Mouse (Mus musculus) small intestine, adult 2 months (tissue): Measurements from ENCODE around the gene Cacng2. TPM values are rescaled to one million over a fixed set of nuclear protein-coding genes. Genes with fewer than 3 reads are reported as not detected.

Source experiments
- H3K27ac ChIP-seq: fragments of 200-500 bp; 2 replicates; pipeline ENCODE4 v1.5.1; 2012; ENCODE audit warnings: low read depth, low read length, control low read depth, inconsistent platforms; ENCODE audit not compliant: insufficient read depth
- H3K27me3 ChIP-seq: fragments of 200-500 bp; 2 replicates; pipeline ENCODE4 v1.6.1; 2012; ENCODE audit warnings: mild to moderate bottlenecking, moderate library complexity, low read length, inconsistent platforms; ENCODE audit not compliant: control insufficient read depth, insufficient read depth
- H3K36me3 ChIP-seq: fragments of 200-500 bp; 2 replicates; pipeline ENCODE4 v1.6.1; 2012; ENCODE audit warnings: mild to moderate bottlenecking, low read length, control low read depth, inconsistent platforms; ENCODE audit not compliant: control insufficient read depth, insufficient read depth
- H3K4me1 ChIP-seq: fragments of 200-500 bp; 2 replicates; pipeline ENCODE4 v1.6.1; 2012; ENCODE audit warnings: low read length, inconsistent platforms, mixed read lengths; ENCODE audit not compliant: control insufficient read depth, insufficient read depth, insufficient read length
- H3K4me3 ChIP-seq: fragments of 200-500 bp; 2 replicates; pipeline ENCODE4 v1.5.1; 2012; ENCODE audit warnings: low read depth, mild to moderate bottlenecking, control low read depth, inconsistent platforms, low read length, moderate library complexity
- CTCF ChIP-seq: fragments of 200-500 bp; IDR thresholded peaks from 2 replicates; pipeline ENCODE4 v1.5.1; 2012; ENCODE audit warnings: low read depth, mild to moderate bottlenecking, control low read depth, inconsistent platforms, low read length, moderate library complexity, mixed read lengths; ENCODE audit not compliant: insufficient replicate concordance, insufficient read length; ENCODE audit errors: extremely low read depth
- POLR2A ChIP-seq: fragments of 200-500 bp; IDR thresholded peaks from 2 replicates; pipeline ENCODE4 v1.6.1; 2012; ENCODE audit warnings: low read depth, mild to moderate bottlenecking, control low read depth, inconsistent platforms, low read length, moderate library complexity
- WGBS: fragments of 180-500 bp; shearing (Covaris S2); methylation state at CpG from one replicate; pipeline ENCODE4 v1.1.7; 2018; 5-methylcytosine and 5-hydroxymethylcytosine counted together
- polyA plus RNA-seq: library from polyadenylated mRNA; depleted of rRNA; stranded (reverse); fragments of >200 nt; gene quantifications from 2 replicates; pipeline ENCODE4 v1.2.3, GENCODE M21; 2012

The Cacng2 gene
- polyA plus RNA-seq, 1 experiment = 0.04 TPM

DNA sequence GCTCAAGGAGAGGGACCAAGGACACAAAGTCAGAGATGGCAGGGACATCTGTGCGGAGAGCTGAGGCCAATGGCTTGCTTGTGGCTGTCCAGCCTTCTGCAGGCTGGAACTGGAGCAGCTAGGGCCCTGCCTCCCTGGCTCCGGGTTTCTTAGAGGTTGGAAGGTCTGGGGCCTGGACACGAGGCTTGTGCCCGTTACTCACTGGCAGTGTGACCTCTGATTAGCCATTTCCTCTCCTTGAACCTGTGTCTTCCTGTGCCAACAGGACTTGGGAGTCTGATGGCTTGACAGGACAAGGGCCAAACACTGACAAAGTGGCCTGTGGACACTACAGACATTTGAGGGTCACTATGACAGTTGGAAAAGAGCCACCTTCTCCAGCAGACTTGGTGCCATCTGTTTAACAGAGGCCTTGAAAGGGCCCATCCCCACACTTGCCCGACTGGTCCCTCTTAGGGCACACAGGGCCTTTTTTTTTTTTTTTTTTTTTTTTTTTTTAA lies 138.6 kb downstream of the Cacng2 start:
- Histone ChIP-seq H3K27me3 (no peaks in the 10 kb centered on the region; the same call in 1 of the 2 replicates), H3K27ac (no peak overlapping the region), H3K4me1 (no peaks in the 10 kb centered on the region), H3K4me3 (no peak overlapping the region), H3K36me3 (no peaks in the 10 kb centered on the region)
- 52% methylated on average over 5 of the region's 5 CpGs for WGBS
- no peak for TF ChIP-seq POLR2A

DNA sequence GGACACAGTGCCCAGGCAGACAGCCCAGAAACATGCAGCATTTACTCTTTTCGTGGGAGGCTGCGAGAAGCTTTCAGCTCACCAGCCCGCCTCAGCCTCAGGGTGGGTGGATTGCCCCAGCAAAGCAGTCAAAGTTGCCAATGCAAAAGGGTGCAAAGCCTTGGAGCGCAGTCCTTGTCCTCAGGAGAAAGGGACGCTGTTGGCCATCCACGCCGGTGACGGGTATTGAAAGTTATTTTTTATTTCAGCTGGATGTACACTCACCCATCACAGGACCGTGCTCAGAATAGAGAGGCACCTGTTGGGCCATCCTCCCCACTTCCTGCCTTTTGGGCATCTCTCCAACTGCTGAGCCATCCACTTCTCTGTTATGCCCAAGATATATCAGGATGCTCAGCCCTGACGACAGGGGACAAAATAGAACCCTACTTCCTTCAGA lies 140.4 kb downstream of the Cacng2 start:
- Histone ChIP-seq H3K4me3 (no peak overlapping the region), H3K27me3 (no peaks in the 10 kb centered on the region; the same call in 1 of the 2 replicates), H3K4me1 (no peaks in the 10 kb centered on the region), H3K27ac (no peak overlapping the region), H3K36me3 (no peaks in the 10 kb centered on the region)
- TF ChIP-seq POLR2A (no peak), CTCF (no peak)
- WGBS = 78% methylated on average over 10 of the region's 10 CpGs

DNA sequence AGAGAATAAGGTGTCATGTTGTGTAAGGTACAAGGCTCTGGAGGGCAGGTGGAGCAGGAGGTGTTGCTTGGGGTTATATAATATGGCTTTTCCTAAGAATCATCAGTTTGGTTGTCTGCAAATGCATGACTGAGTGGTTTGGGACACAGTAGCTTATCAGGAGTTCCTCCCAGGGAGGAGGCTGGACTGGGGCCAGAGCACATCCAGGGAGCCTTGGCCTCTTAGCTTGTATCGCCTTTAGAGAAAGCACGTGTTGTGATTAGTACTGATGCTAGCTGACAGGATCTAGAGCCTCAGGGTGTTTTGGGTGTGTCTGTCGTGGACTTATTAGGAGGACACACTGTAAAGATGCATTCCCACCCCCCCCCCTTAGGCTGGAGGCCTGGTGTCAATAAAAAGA lies 142.2 kb downstream of the Cacng2 start:
- H3K27ac ChIP-seq = no peak overlapping the region
- H3K36me3 ChIP-seq = no peaks in the 10 kb centered on the region
- WGBS = 37% methylated on average over 3 of the region's 3 CpGs
- no peak overlapping the region for H3K4me3 ChIP-seq
- H3K27me3 ChIP-seq = no peaks in the 10 kb centered on the region; the same call in 1 of the 2 replicates
- H3K4me1 ChIP-seq = no peaks in the 10 kb centered on the region
- TF ChIP-seq CTCF (no peak), POLR2A (no peak)

DNA sequence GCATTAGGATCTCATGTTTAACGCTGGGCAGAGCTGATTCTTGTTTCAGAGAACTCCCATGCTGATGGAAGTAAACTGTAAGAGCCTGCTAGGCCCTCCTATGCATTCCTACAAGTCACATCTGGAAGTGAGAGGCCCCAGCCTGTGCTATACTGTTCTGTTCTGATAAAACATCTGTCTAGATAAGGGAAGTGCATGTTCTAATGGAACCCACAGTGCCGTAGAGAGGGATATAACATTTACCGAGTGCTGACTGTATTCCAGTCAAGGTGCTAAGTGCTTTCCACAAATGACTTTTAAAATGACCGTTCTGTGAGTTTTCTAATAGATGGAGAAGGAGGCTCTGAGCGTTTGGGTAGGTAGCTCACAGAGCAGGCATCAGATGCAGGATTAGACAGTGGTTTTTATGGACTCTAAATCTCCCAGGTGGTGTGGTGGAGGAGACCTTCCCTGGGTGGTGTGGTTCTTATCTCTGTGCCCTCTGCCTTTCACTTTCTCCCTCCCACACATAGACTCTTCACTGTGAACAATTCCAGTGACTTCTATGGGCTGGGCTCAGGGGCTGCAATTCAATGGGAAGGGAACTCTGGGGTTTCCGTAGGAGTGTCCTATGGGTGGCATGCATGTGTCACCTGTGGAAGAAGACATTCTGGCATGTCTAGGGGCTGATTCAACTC lies 145.5 kb downstream of the Cacng2 start:
- Histone ChIP-seq H3K27me3 (no peaks in the 10 kb centered on the region), H3K27ac (no peak overlapping the region), H3K4me3 (no peak overlapping the region), H3K4me1 (peaks cover 3% of the 10 kb centered on the region; the same call in 1 of the 2 replicates), H3K36me3 (no peaks in the 10 kb centered on the region)
- no peak for TF ChIP-seq CTCF
- no peak for TF ChIP-seq POLR2A
- 59% methylated on average over 6 of the region's 6 CpGs for WGBS

DNA sequence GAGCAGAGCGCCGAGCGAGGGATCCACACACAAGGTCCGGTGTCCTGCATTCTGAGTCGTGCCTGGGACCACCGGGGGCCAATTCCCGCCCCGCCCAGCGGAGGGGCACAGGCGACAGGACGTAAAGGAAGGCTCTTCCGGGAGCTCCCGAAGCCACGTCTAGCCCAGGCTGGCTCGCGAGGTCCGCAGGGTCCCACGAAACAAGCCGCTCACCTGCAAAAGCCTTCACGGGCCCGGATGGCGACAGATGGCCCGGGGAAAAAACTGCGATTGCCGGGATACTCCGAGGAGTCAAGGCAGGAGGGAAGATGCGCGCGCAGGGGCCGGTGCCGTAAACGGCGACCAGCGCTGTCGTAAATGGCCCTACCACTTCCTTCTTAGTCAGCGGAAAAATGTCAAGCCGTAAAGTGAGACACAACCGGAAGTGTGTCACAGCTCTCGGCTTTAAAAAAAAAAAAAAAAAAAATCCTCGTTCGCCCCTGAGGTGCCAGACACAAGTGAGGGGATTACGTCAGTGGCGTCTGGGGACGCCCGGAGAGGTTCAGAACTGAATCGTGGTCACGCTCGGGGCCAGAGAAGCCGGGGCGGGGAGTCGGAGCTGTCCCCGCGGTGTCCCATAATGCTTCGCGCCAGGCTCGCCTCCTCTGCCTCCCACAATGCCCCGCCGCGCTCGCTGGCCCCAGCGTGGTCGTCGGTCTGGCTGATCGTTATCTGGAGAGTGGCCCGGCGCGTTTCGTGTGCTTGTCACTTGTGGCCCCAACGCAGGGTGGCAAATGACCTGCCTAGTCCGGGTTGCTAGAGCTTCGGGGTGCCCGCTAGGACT lies 149.1 kb downstream of the Cacng2 start, which contains the start of gene Eif3d:
TSS of gene Eif3d (minus strand) at position 344 of the 823 bp plus-strand sequence.
- Histone ChIP-seq H3K4me1 (peaks cover 8% of the 10 kb centered on the region), H3K27me3 (no peaks in the 10 kb centered on the region), H3K36me3 (peaks cover 21% of the 10 kb centered on the region), H3K27ac (peak within 1 kb of the TSS; percentile 99), H3K4me3 (peak within 1 kb of the TSS; percentile 92)
- WGBS = under 1% methylated on average over 72 of the region's 72 CpGs
- TF ChIP-seq POLR2A = peak; percentile 70
- no peak for TF ChIP-seq CTCF

DNA sequence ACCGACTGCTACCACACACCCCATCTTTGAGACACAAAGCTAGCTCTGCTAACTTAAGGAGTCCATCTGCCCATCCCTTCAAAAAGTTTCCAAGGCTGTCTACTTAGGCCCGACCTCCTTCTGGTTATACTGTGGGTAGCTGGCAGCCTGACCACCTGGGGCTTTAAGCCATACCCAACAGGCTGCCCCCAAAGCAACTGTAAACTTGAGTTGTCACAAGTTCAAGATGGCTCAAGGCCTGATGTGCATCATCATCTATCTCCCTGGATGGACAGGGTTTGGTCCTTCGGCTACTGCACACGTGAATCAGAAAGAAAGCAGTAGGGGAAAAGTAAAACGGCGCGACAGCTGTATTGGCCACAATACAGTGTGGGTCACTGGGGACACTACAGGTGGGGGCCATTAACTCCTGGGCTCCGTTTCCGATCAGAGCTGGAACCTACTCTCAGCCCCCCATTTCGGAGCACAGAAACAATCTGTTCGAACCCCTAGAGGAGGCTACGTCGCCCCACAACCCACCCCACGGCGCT lies 149.8 kb downstream of the Cacng2 start:
- Histone ChIP-seq H3K27me3 (no peaks in the 10 kb centered on the region), H3K4me3 (peak overlapping the region; percentile 92), H3K36me3 (peaks cover 28% of the 10 kb centered on the region), H3K27ac (peak overlapping the region; percentile 44), H3K4me1 (peaks cover 8% of the 10 kb centered on the region)
- WGBS = under 1% methylated on average over 15 of the region's 15 CpGs
- TF ChIP-seq POLR2A (no peak), CTCF (no peak)

DNA sequence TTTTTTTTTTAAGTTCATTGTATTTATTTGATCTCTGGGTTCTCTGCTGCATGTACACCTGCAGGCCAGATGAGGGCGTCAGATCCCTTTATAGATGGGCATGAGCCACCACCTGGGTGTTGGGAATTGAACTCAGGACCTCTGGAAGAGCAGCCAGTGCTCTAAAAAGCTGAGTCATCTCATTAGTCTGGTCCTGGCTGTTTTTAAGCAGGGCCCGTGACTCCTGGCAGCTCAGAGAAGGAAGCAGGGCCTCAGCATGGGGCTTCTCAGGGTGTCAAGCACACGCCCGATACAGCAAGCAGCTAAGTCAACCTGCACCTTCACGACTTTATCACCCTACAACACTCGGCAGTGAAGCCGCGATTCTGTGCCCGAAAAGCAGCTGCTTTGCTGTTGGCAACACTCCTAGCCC lies 154.7 kb downstream of the Cacng2 start:
- H3K4me3 ChIP-seq = no peak overlapping the region
- 60% methylated on average over 9 of the region's 9 CpGs for WGBS
- H3K36me3 ChIP-seq = peaks cover 77% of the 10 kb centered on the region
- H3K27ac ChIP-seq = no peak overlapping the region
- no peak for TF ChIP-seq POLR2A
- no peak for TF ChIP-seq CTCF
- peaks cover 8% of the 10 kb centered on the region for H3K4me1 ChIP-seq
- H3K27me3 ChIP-seq = no peaks in the 10 kb centered on the region
